11 mouse cellular contexts compared by ENCODE assay signal in the genomic region with DNA sequence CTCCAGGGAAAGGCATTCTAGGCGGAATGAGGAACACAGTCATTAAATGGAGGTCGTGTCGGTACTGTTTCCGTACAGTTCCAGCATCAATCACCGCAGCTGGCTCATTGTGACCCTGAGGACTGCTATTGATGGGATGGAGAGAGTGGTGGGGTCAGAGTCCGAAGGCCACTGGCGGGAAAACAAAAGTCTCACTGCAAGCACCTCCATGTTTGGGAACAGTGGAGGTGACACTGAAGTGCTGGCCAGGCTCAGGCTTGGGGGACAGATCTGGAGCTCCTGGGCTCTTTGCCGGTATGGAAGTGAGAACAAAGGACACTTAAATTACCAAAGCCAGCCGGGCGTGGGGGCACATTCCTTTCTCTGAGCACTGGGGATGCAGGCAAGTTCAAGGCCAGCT. TPM values are rescaled to one million over a fixed set of nuclear protein-coding genes. Genes with fewer than 3 reads are reported as not detected.
A peak's percentile ranks its signal among the peaks of the same experiment; 100 is the strongest.
DNase-seq lines count a peak whose midpoint lies in the region; ATAC-seq and TF ChIP-seq lines count a peak whose summit lies in the region.
"Had no signal": no experiment of that assay in that cellular context is flagged by ENCODE, and none has a peak within 500 bp of the region (broad histone marks: within the 10 kb centered on the region; RNA-seq: fewer than 3 reads in every experiment).

No protein-coding gene starts in this region.

- H3K9ac ChIP-seq in lung, postnatal 0 days (replicated peaks; ENCODE audit: low read depth) = no peak overlapping the region
- H3K9ac ChIP-seq in forebrain, embryonic 16.5 days (replicated peaks; ENCODE audit: low read depth, low read length) = no peak overlapping the region

- H3K9me3 ChIP-seq in lung, postnatal 0 days (ENCODE audit: low read length) = no peaks in the 10 kb centered on the region
- H3K9me3 ChIP-seq in forebrain, embryonic 16.5 days (ENCODE audit: control insufficient read depth, low read length) = no peaks in the 10 kb centered on the region
- H3K9me3 ChIP-seq: midbrain, embryonic 10.5 days had no signal

- ATAC-seq in lung, postnatal 0 days = no peak
- ATAC-seq in forebrain, embryonic 16.5 days = no peak

- no peak for TF ChIP-seq EP300 in lung, postnatal 0 days (IDR thresholded peaks at IDR 0.05)

- H3K27ac ChIP-seq in lung, postnatal 0 days (ENCODE audit: low read length) = peak overlapping the region; percentile 15
- no peak overlapping the region for H3K27ac ChIP-seq in forebrain, embryonic 16.5 days (ENCODE audit: low read length)
- H3K27ac ChIP-seq: left cerebral cortex, adult 2 months; midbrain, embryonic 10.5 days had no signal

- DNase-seq in adrenal gland, postnatal 10 days = peak; percentile 63
- no peak for DNase-seq in adrenal gland, postnatal 4 days (ENCODE audit: low spot score in 2 of 2)
- no peak for DNase-seq in lung, postnatal 0 days (ENCODE audit: low spot score)
- DNase-seq in lung, postnatal 4 days = no peak
- peak; percentile 43 for DNase-seq in kidney, postnatal 10 days
- peak; percentile 73 for DNase-seq in testis, postnatal 10 days (ENCODE audit: low spot score)
- DNase-seq in left cerebral cortex, adult 8-10 months (ENCODE audit: low spot score in 2 of 2) = no peak
- DNase-seq: cerebellum, postnatal 14 days had no signal

- H3K4me3 ChIP-seq in lung, postnatal 0 days (ENCODE audit: low read depth, low read length) = no peak overlapping the region
- H3K4me3 ChIP-seq in forebrain, embryonic 16.5 days (replicated peaks; ENCODE audit: low read length) = no peak overlapping the region
- H3K4me3 ChIP-seq: left cerebral cortex, adult 2 months; midbrain, embryonic 10.5 days had no signal

- H3K27me3 ChIP-seq in lung, postnatal 0 days (replicated peaks; ENCODE audit: insufficient read depth, low read length) = no peaks in the 10 kb centered on the region
- no peaks in the 10 kb centered on the region for H3K27me3 ChIP-seq in forebrain, embryonic 16.5 days (replicated peaks; ENCODE audit: control insufficient read depth, insufficient read depth, low read length)

- WGBS in lung, postnatal 0 days = 42% methylated on average over 10 of the region's 10 CpGs
- WGBS in forebrain, embryonic 16.5 days = 56% methylated on average over 10 of the region's 10 CpGs

- peaks cover 9% of the 10 kb centered on the region; the same call in 1 of the 2 replicates for H3K4me1 ChIP-seq in lung, postnatal 0 days (ENCODE audit: insufficient read depth, low read depth, low read length)
- H3K4me1 ChIP-seq in forebrain, embryonic 16.5 days (replicated peaks; ENCODE audit: control insufficient read depth, insufficient read depth, low read length) = peaks cover 16% of the 10 kb centered on the region

- TF ChIP-seq CTCF in lung, postnatal 0 days (IDR thresholded peaks at IDR 0.05) = no peak

- no peak overlapping the region for H3K4me2 ChIP-seq in lung, postnatal 0 days (replicated peaks; ENCODE audit: low read depth, low read length)
- H3K4me2 ChIP-seq in forebrain, embryonic 16.5 days (ENCODE audit: low read length) = no peak overlapping the region

- H3K36me3 ChIP-seq in lung, postnatal 0 days (ENCODE audit: insufficient read depth, low read length) = no peaks in the 10 kb centered on the region
- H3K36me3 ChIP-seq in forebrain, embryonic 16.5 days (ENCODE audit: control insufficient read depth, insufficient read depth) = peaks cover 10% of the 10 kb centered on the region; the same call in 1 of the 2 replicates

RNA-seq across cellular contexts. Expression of a gene that starts 3.6 kb away (rescaled TPM):
- 10 to 100 TPM; 52.4 to 63.2 TPM for total RNA-seq in adrenal gland, postnatal 10 days (2021)
- total RNA-seq in adrenal gland, postnatal 4 days (2021) = 10 to 100 TPM; 83.5 to 87.5 TPM
- 13.1 and 14.5 TPM in 2 replicates for polyA plus RNA-seq in lung, postnatal 0 days (2015; fragmentation: Nextera tagmentation; extraction: Ambion mirVana)
- polyA plus RNA-seq in forebrain, embryonic 16.5 days (2015; fragmentation: Nextera tagmentation; extraction: Ambion mirVana) = 44.7 and 53.6 TPM in 2 replicates
- total RNA-seq in left cerebral cortex, adult 8-10 months (2022) = 10 to 100 TPM; 60.7 to 71.6 (median 61.4) TPM

RNA-seq across cellular contexts. Expression of a gene that starts 9.4 kb away (rescaled TPM):
- total RNA-seq in adrenal gland, postnatal 10 days (2021) = 100 to 1,000 TPM; 933 to 968 TPM
- 1,000 to 10,000 TPM; 1,094 to 1,122 TPM for total RNA-seq in adrenal gland, postnatal 4 days (2021)
- polyA plus RNA-seq in lung, postnatal 0 days (2015; fragmentation: Nextera tagmentation; extraction: Ambion mirVana) = 937 and 987 TPM in 2 replicates
- polyA plus RNA-seq in forebrain, embryonic 16.5 days (2015; fragmentation: Nextera tagmentation; extraction: Ambion mirVana) = 944 and 986 TPM in 2 replicates
- total RNA-seq in left cerebral cortex, adult 8-10 months (2022) = 100 to 1,000 TPM; 188 to 223 (median 203) TPM

Comparison
In these comparisons a context has a peak if more than half of its experiments do, and no peak if none do; other contexts are left out.
1. DNase-seq: peak in adrenal gland, postnatal 10 days (single experiment), kidney, postnatal 10 days (single experiment) and testis, postnatal 10 days (single experiment); none in adrenal gland, postnatal 4 days (0 of 2), lung, postnatal 0 days (single experiment), lung, postnatal 4 days (0 of 2) and left cerebral cortex, adult 8-10 months (0 of 2).
2. RNA of a gene that starts 9.4 kb away (total RNA-seq): 1,094 to 1,122 TPM in adrenal gland, postnatal 4 days and 933 to 968 TPM in adrenal gland, postnatal 10 days; 188 to 223 TPM in left cerebral cortex, adult 8-10 months; every median in the first group is over 4 times any median in the second.